ENCODE assay signal across 11 mouse cellular contexts in genomic region chr4:140625651-140626525, GRCm38 (mm10). TPM values are rescaled to one million over a fixed set of nuclear protein-coding genes. Genes with fewer than 3 reads are reported as not detected.
A peak's percentile ranks its signal among the peaks of the same experiment; 100 is the strongest.
DNase-seq lines count a peak whose midpoint lies in the region; ATAC-seq lines count a peak whose summit lies in the region.
"Had no signal": no experiment of that assay in that cellular context is flagged by ENCODE, and none has a peak within 500 bp of the region (broad histone marks: within the 10 kb centered on the region; RNA-seq: fewer than 3 reads in every experiment).

No protein-coding gene starts in this region.

- WGBS in kidney, embryonic 16.5 days = 68% methylated on average over 12 of the region's 12 CpGs
- WGBS in embryonic facial prominence, embryonic 13.5 days = 70% methylated on average over 12 of the region's 12 CpGs
- WGBS in forebrain, embryonic 15.5 days = 60% methylated on average over 12 of the region's 12 CpGs
- WGBS in limb, embryonic 12.5 days = 82% methylated on average over 12 of the region's 12 CpGs

- H3K36me3 ChIP-seq in kidney, embryonic 16.5 days (ENCODE audit: insufficient read depth, low read length) = no peaks in the 10 kb centered on the region
- no peaks in the 10 kb centered on the region for H3K36me3 ChIP-seq in embryonic facial prominence, embryonic 13.5 days
- H3K36me3 ChIP-seq in forebrain, embryonic 15.5 days = no peaks in the 10 kb centered on the region
- peaks cover 7% of the 10 kb centered on the region; the same call in 1 of the 2 replicates for H3K36me3 ChIP-seq in limb, embryonic 12.5 days

- no peaks in the 10 kb centered on the region for H3K9me3 ChIP-seq in kidney, embryonic 16.5 days (ENCODE audit: low read length)
- H3K9me3 ChIP-seq in embryonic facial prominence, embryonic 13.5 days = no peaks in the 10 kb centered on the region
- no peaks in the 10 kb centered on the region for H3K9me3 ChIP-seq in forebrain, embryonic 15.5 days
- no peaks in the 10 kb centered on the region for H3K9me3 ChIP-seq in limb, embryonic 12.5 days

- H3K9ac ChIP-seq in kidney, embryonic 16.5 days (replicated peaks; ENCODE audit: low read length) = no peak overlapping the region
- no peak overlapping the region for H3K9ac ChIP-seq in embryonic facial prominence, embryonic 13.5 days
- H3K9ac ChIP-seq in forebrain, embryonic 15.5 days (replicated peaks) = no peak overlapping the region
- 0 out of 2 replicates have a peak overlapping the region, but pooled peaks have one; percentile 12 for H3K9ac ChIP-seq in limb, embryonic 12.5 days (replicated peaks)

- no peak for DNase-seq in kidney, postnatal 4 days
- DNase-seq in cerebellum, adult 18-20 months = no peak
- DNase-seq in adrenal gland, postnatal 36 days = no peak
- DNase-seq in adrenal gland, postnatal 10 days = no peak
- DNase-seq: adrenal gland, adult 8-10 months; cerebellum, adult 9-11 months; lung, adult 18-20 months had no signal

- H3K4me3 ChIP-seq in kidney, embryonic 16.5 days (ENCODE audit: low read length) = no peak overlapping the region
- no peak overlapping the region for H3K4me3 ChIP-seq in embryonic facial prominence, embryonic 13.5 days
- no peak overlapping the region for H3K4me3 ChIP-seq in forebrain, embryonic 15.5 days
- H3K4me3 ChIP-seq in limb, embryonic 12.5 days (replicated peaks) = no peak overlapping the region

- H3K4me1 ChIP-seq in kidney, embryonic 16.5 days (ENCODE audit: insufficient read depth, low read length) = peaks cover 79% of the 10 kb centered on the region
- H3K4me1 ChIP-seq in embryonic facial prominence, embryonic 13.5 days = peaks cover 58% of the 10 kb centered on the region
- H3K4me1 ChIP-seq in forebrain, embryonic 15.5 days = peaks cover 59% of the 10 kb centered on the region
- peaks cover 62% of the 10 kb centered on the region for H3K4me1 ChIP-seq in limb, embryonic 12.5 days (replicated peaks)

- peak overlapping the region; percentile 98; the same call in 1 of the 2 replicates for H3K27ac ChIP-seq in kidney, embryonic 16.5 days (ENCODE audit: low read length)
- peak overlapping the region; percentile 79; the same call in 1 of the 2 replicates for H3K27ac ChIP-seq in embryonic facial prominence, embryonic 13.5 days
- peak overlapping the region; percentile 86 for H3K27ac ChIP-seq in forebrain, embryonic 15.5 days (replicated peaks)
- peak overlapping the region; percentile 41; the same call in 1 of the 2 replicates for H3K27ac ChIP-seq in limb, embryonic 12.5 days

- ATAC-seq in kidney, embryonic 16.5 days (ENCODE audit: low FRiP score, low TSS enrichment) = no peak
- ATAC-seq in embryonic facial prominence, embryonic 13.5 days (ENCODE audit: insufficient number of reproducible peaks, insufficient read depth, low FRiP score, low TSS enrichment, low read depth) = no peak
- ATAC-seq in forebrain, embryonic 15.5 days (replicated peaks) = no peak
- no peak for ATAC-seq in limb, embryonic 12.5 days (ENCODE audit: insufficient number of reproducible peaks, insufficient read depth, low FRiP score, low TSS enrichment, low read depth)

- H3K4me2 ChIP-seq in kidney, embryonic 16.5 days (replicated peaks; ENCODE audit: low read depth, low read length) = no peak overlapping the region
- H3K4me2 ChIP-seq in embryonic facial prominence, embryonic 13.5 days = no peak overlapping the region
- no peak overlapping the region for H3K4me2 ChIP-seq in forebrain, embryonic 15.5 days (replicated peaks)
- H3K4me2 ChIP-seq in limb, embryonic 12.5 days = 0 out of 2 replicates have a peak overlapping the region, but pooled peaks have one; percentile 45

- no peaks in the 10 kb centered on the region for H3K27me3 ChIP-seq in kidney, embryonic 16.5 days (ENCODE audit: insufficient read depth, low read length)
- H3K27me3 ChIP-seq in embryonic facial prominence, embryonic 13.5 days = no peaks in the 10 kb centered on the region
- H3K27me3 ChIP-seq in forebrain, embryonic 15.5 days = no peaks in the 10 kb centered on the region
- no peaks in the 10 kb centered on the region for H3K27me3 ChIP-seq in limb, embryonic 12.5 days

RNA-seq across cellular contexts. Expression of gene Arhgef10l, which starts 39.9 kb away (rescaled TPM):
- polyA plus RNA-seq in kidney, embryonic 16.5 days (2015; fragmentation: Nextera tagmentation; extraction: Ambion mirVana) = 25.4 and 27.7 TPM in 2 replicates
- 11.5 and 11.6 TPM in 2 replicates for polyA plus RNA-seq in embryonic facial prominence, embryonic 13.5 days (2015; fragmentation: Nextera tagmentation; extraction: Ambion mirVana)
- polyA plus RNA-seq in forebrain, embryonic 15.5 days (2015; fragmentation: Nextera tagmentation; extraction: Ambion mirVana) = 24.5 and 26.9 TPM in 2 replicates
- polyA plus RNA-seq in limb, embryonic 12.5 days (2016; fragmentation: Nextera tagmentation; extraction: Ambion mirVana) = 18.1 and 20.0 TPM in 2 replicates
- total RNA-seq in adrenal gland, postnatal 36 days (2021) = 10 to 100 TPM; 11.9 to 17.7 TPM
- 10 to 100 TPM; 17.5 to 25.7 TPM for total RNA-seq in adrenal gland, postnatal 10 days (2021)

Comparison
In these comparisons a context has a peak if more than half of its experiments do, and no peak if none do; other contexts are left out.
1. H3K27ac ChIP-seq: peak in every context shown above with its lines; median percentile 98 in kidney, embryonic 16.5 days; 86 in forebrain, embryonic 15.5 days; 79 in embryonic facial prominence, embryonic 13.5 days; 41 in limb, embryonic 12.5 days.